Mouse (Mus musculus): ENCODE results near the gene Castor2.

- TF ChIP-seq CTCF (IDR thresholded peaks at IDR 0.05; ENCODE audit: insufficient read depth, low read length) (no peak), POLR2A (IDR thresholded peaks at IDR 0.05; ENCODE audit: borderline replicate concordance, extremely low read depth, low read depth, low read length) (no peak)
Observed at GRCm38 (mm10) chr5:134119481-134120120, 20.1 kb downstream of the Castor2 start.
